Mouse (Mus musculus) CH12.LX (cell line): ENCODE measurements around the gene Adamtsl3. TPM values are rescaled to one million over a fixed set of nuclear protein-coding genes. Genes with fewer than 3 reads are reported as not detected.

ENCODE experiments used
- DNase-seq: peaks from one replicate; pipeline ENCODE4 v3.0.0-alpha.2; 2013; ENCODE audit errors: extremely low read depth
- H3K27ac ChIP-seq: 2 replicates; pipeline ENCODE4 v1.5.1; 2012; ENCODE audit warnings: low read depth, mild to moderate bottlenecking, control low read depth, moderate library complexity; ENCODE audit not compliant: insufficient read depth
- H3K27me3 ChIP-seq: replicated peaks from 2 replicates; pipeline ENCODE3; 2012; ENCODE audit warnings: inconsistent platforms
- H3K36me3 ChIP-seq, 2 experiments: replicated peaks in 1 of 2; 2 replicates each; pipeline versions ENCODE3 to v1.6.1; 2012; ENCODE audit warnings: inconsistent platforms in 1 of 2, low read length in 1 of 2, mild to moderate bottlenecking in 1 of 2, mixed read lengths in 1 of 2, moderate library complexity in 1 of 2; ENCODE audit not compliant: control insufficient read depth in 1 of 2, insufficient read depth in 1 of 2
- H3K4me1 ChIP-seq, 2 experiments: 2 replicates each; pipeline ENCODE4 v1.6.1; 2012; ENCODE audit warnings: inconsistent platforms in 1 of 2, moderate library complexity in 1 of 2; ENCODE audit not compliant: insufficient read depth in 2 of 2, control insufficient read depth in 1 of 2
- H3K4me2 ChIP-seq: 2 replicates; pipeline ENCODE4 v1.6.1; 2012; ENCODE audit warnings: low read depth, mild to moderate bottlenecking, control low read depth; ENCODE audit not compliant: poor library complexity, insufficient read depth, severe bottlenecking
- H3K4me3 ChIP-seq, 3 experiments: fragments of 150-350 bp in 1 of 3; sonication (generic) in 1 of 3; replicated peaks in 1 of 3; 2 replicates each; pipeline versions ENCODE3 to v1.5.1; 2011 to 2012; ENCODE audit warnings: low read depth in 2 of 3, low read length in 2 of 3, mild to moderate bottlenecking in 2 of 3, moderate library complexity in 2 of 3, control low read depth in 1 of 3, improper control_type of control experiment in 1 of 3, inconsistent platforms in 1 of 3, mixed read lengths in 1 of 3; ENCODE audit not compliant: poor library complexity in 1 of 3
- H3K79me2 ChIP-seq: replicated peaks from 2 replicates; pipeline ENCODE4 v1.6.1; 2012; ENCODE audit warnings: mild to moderate bottlenecking, moderate library complexity; ENCODE audit not compliant: control insufficient read depth, poor library complexity, insufficient read depth, severe bottlenecking; ENCODE audit errors: extremely low read depth
- H3K9ac ChIP-seq: 2 replicates; pipeline ENCODE4 v1.6.1; 2012; ENCODE audit warnings: low read depth, mild to moderate bottlenecking, control low read depth, moderate library complexity; ENCODE audit not compliant: insufficient read depth
- H3K9me3 ChIP-seq: replicated peaks from 2 replicates; pipeline ENCODE3; 2012; ENCODE audit warnings: low read length, inconsistent platforms, mixed read lengths
- BHLHE40 ChIP-seq: IDR thresholded peaks from 2 replicates; pipeline ENCODE4 v1.6.1; 2011; ENCODE audit warnings: mild to moderate bottlenecking, low read depth, low read length, improper control_type of control experiment
- CHD2 ChIP-seq: IDR thresholded peaks from 2 replicates; pipeline ENCODE4 v1.6.1; 2011; ENCODE audit warnings: low read length, improper control_type of control experiment
- CTCF ChIP-seq, 2 experiments: IDR thresholded peaks in 1 of 2; conservative IDR thresholded peaks in 1 of 2; 2 replicates each; pipeline ENCODE4 v1.5.1; 2011 to 2012; ENCODE audit warnings: low read depth in 2 of 2, low read length in 2 of 2, improper control_type of control experiment in 1 of 2, inconsistent platforms in 1 of 2, mild to moderate bottlenecking in 1 of 2, moderate library complexity in 1 of 2
- E2F4 ChIP-seq: IDR thresholded peaks from 2 replicates; pipeline ENCODE4 v1.6.1; 2011; ENCODE audit warnings: low read depth, low read length, improper control_type of control experiment; ENCODE audit not compliant: insufficient replicate concordance
- EP300 ChIP-seq: IDR thresholded peaks from 2 replicates; pipeline ENCODE4 v1.6.1; 2011; ENCODE audit warnings: low read length, improper control_type of control experiment
- ETS1 ChIP-seq: conservative IDR thresholded peaks from 2 replicates; pipeline ENCODE4 v1.6.1; 2012; ENCODE audit warnings: low read depth, mild to moderate bottlenecking, inconsistent platforms, low read length, improper control_type of control experiment, moderate library complexity
- GABPA ChIP-seq: IDR thresholded peaks from 2 replicates; pipeline ENCODE4 v1.6.1; 2012; ENCODE audit warnings: low read depth, low read length, improper control_type of control experiment, inconsistent platforms; ENCODE audit not compliant: insufficient replicate concordance
- HCFC1 ChIP-seq: IDR thresholded peaks from 2 replicates; pipeline ENCODE4 v1.6.1; 2012; ENCODE audit warnings: low read depth, mild to moderate bottlenecking, inconsistent platforms, low read length, improper control_type of control experiment
- JUN ChIP-seq: IDR thresholded peaks from 2 replicates; pipeline ENCODE4 v1.6.1; 2011; ENCODE audit warnings: low read depth, mild to moderate bottlenecking, low read length, improper control_type of control experiment, moderate library complexity; ENCODE audit not compliant: insufficient read depth
- JUND ChIP-seq: conservative IDR thresholded peaks from 2 replicates; pipeline ENCODE4 v1.6.1; 2011; ENCODE audit warnings: low read depth, low read length, improper control_type of control experiment
- KAT2A ChIP-seq: IDR thresholded peaks from 2 replicates; pipeline ENCODE4 v1.6.1; 2012; ENCODE audit warnings: low read length, improper control_type of control experiment, inconsistent platforms; ENCODE audit not compliant: insufficient replicate concordance
- MAFK ChIP-seq: IDR thresholded peaks from 2 replicates; pipeline ENCODE4 v1.6.1; 2011; ENCODE audit warnings: low read length, improper control_type of control experiment; ENCODE audit not compliant: insufficient replicate concordance
- MAX ChIP-seq: IDR thresholded peaks from 2 replicates; pipeline ENCODE4 v1.6.1; 2011; ENCODE audit warnings: low read length, improper control_type of control experiment
- MEF2A ChIP-seq: IDR thresholded peaks from 2 replicates; pipeline ENCODE4 v1.6.1; 2014; ENCODE audit warnings: low read depth, mild to moderate bottlenecking, inconsistent platforms, low read length, improper control_type of control experiment, borderline replicate concordance
- MXI1 ChIP-seq: IDR thresholded peaks from 2 replicates; pipeline ENCODE4 v1.6.1; 2011; ENCODE audit warnings: mild to moderate bottlenecking, low read depth, low read length, improper control_type of control experiment
- NELFE ChIP-seq: IDR thresholded peaks from 2 replicates; pipeline ENCODE4 v1.6.1; 2011; ENCODE audit warnings: low read depth, low read length, improper control_type of control experiment
- NRF1 ChIP-seq: IDR thresholded peaks from 2 replicates; pipeline ENCODE4 v1.6.1; 2014; ENCODE audit warnings: low read depth, mild to moderate bottlenecking, inconsistent platforms, low read length, improper control_type of control experiment, moderate library complexity
- PAX5 ChIP-seq: IDR thresholded peaks from 2 replicates; pipeline ENCODE4 v1.6.1; 2012; ENCODE audit warnings: low read length, inconsistent platforms, mixed read lengths
- POLR2AphosphoS2 ChIP-seq: IDR thresholded peaks from 2 replicates; pipeline ENCODE4 v1.6.1; 2011; ENCODE audit warnings: low read depth, low read length, improper control_type of control experiment
- RCOR1 ChIP-seq: conservative IDR thresholded peaks from 2 replicates; pipeline ENCODE4 v1.6.1; 2012; ENCODE audit warnings: low read depth, mild to moderate bottlenecking, inconsistent platforms, low read length, improper control_type of control experiment
- SIN3A ChIP-seq: IDR thresholded peaks from 2 replicates; pipeline ENCODE4 v1.6.1; 2012; ENCODE audit warnings: low read length, improper control_type of control experiment, inconsistent platforms
- TBP ChIP-seq: conservative IDR thresholded peaks from 2 replicates; pipeline ENCODE4 v1.6.1; 2011; ENCODE audit warnings: low read depth, low read length, improper control_type of control experiment
- TCF12 ChIP-seq: IDR thresholded peaks from 2 replicates; pipeline ENCODE4 v1.6.1; 2014; ENCODE audit warnings: low read depth, mild to moderate bottlenecking, inconsistent platforms, low read length, improper control_type of control experiment
- USF2 ChIP-seq: conservative IDR thresholded peaks from 2 replicates; pipeline ENCODE4 v1.6.1; 2011; ENCODE audit warnings: low read depth, low read length, improper control_type of control experiment
- ZC3H11A ChIP-seq: IDR thresholded peaks from 2 replicates; pipeline ENCODE4 v1.6.1; 2012; ENCODE audit warnings: low read depth, mild to moderate bottlenecking, inconsistent platforms, low read length, improper control_type of control experiment
- ZKSCAN1 ChIP-seq: IDR thresholded peaks from 2 replicates; pipeline ENCODE4 v1.6.1; 2012; ENCODE audit warnings: low read depth, inconsistent platforms, low read length, improper control_type of control experiment, borderline replicate concordance
- ZNF384 ChIP-seq: IDR thresholded peaks from 2 replicates; pipeline ENCODE4 v1.6.1; 2012; ENCODE audit warnings: low read depth, low read length, improper control_type of control experiment, inconsistent platforms
- dilution Hi-C: fragments of 300-500 bp; cut with MboI; formaldehyde crosslinking; loops from 2 replicates; pipeline ENCODE4 v1.14.3; 2020; ENCODE audit warnings: low sequenced_read_pairs; ENCODE audit not compliant: extremely low pct_unique_long_range_greater_than_20kb, extremely low pct_ligation_motif_present
- in situ Hi-C: fragments of 300-500 bp; cut with MboI; formaldehyde crosslinking; loops from 3 replicates; pipeline ENCODE4 v1.14.3; 2019; ENCODE audit warnings: low sequenced_read_pairs, low pct_ligation_motif_present, low pct_unique_long_range_greater_than_20kb, mixed read lengths
- polyA plus RNA-seq: library from polyadenylated mRNA; unstranded; fragments of >175 nt; gene quantifications from 2 replicates; pipeline ENCODE4 v1.2.1, GENCODE M21; 2012; ENCODE audit warnings: low read depth; ENCODE audit not compliant: insufficient read length
- total RNA-seq, 2 experiments: library from RNA; depleted of rRNA; stranded (reverse); fragments of 300-350 nt in 1 of 2; fragments of >200 nt in 1 of 2; gene quantifications; 2 replicates each; pipeline ENCODE4 v1.2.3; 2012 to 2014

Adamtsl3 gene
- total and polyA plus RNA-seq, 3 experiments, result not detected

- H3K27ac ChIP-seq, result no peak overlapping the region
- dilution Hi-C loops (no loop called here), in situ Hi-C loops (no loop called here)
- peak overlapping the region; percentile 42 for H3K4me2 ChIP-seq
- TF ChIP-seq CTCF (conservative IDR thresholded peaks at IDR 0.05 in 1 of 2, IDR thresholded peaks at IDR 0.05 in 1 of 2; ENCODE audit: low read depth in 2 of 2, low read length in 2 of 2) (no peak), ETS1 (no peak), KAT2A (no peak), MXI1 (no peak), TCF12 (no peak), NRF1 (no peak), BHLHE40 (no peak), HCFC1 (no peak), ZKSCAN1 (no peak), SIN3A (no peak), EP300 (no peak), MAFK (no peak), USF2 (no peak), PAX5 (no peak), GABPA (no peak), CHD2 (no peak), NELFE (no peak), ZNF384 (no peak)
- no peaks in the 10 kb centered on the region for H3K79me2 ChIP-seq
- no peak overlapping the region for H3K9ac ChIP-seq
- peak overlapping the region in 1 of 3 experiments; percentile 19 for H3K4me3 ChIP-seq
- no peak for DNase-seq
- H3K27me3 ChIP-seq, result peaks cover 2% of the 10 kb centered on the region
- H3K36me3 ChIP-seq, result no peaks in the 10 kb centered on the region
- H3K4me1 ChIP-seq, result peaks cover 0 to 3% of the 10 kb centered on the region in 2 experiments; a peak in 1 of 4 replicates
- peaks cover 2% of the 10 kb centered on the region for H3K9me3 ChIP-seq
These were observed 41.4 kb upstream of the Adamtsl3 start for GRCm38 (mm10) chr7:82294083-82294482.

DNA sequence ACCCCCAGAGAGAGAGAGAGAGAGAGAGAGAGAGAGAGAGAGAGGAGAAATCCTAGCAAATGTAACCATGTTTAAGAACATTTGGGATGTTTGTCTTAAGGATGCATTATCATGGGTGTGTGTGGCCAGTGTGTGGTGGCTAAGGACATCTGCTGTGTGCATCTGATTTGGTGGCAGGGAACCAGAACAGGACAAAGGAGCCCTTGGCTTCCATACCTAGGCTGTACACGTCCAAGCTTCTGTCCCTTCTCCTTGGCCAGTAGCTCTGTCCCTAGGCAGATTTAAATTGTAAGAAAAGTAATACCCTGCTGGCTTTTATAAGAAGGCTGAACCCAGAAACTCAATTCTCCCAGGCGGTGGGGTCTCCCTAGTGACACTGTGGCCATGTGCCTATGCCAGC is 40.9 kb upstream of the Adamtsl3 start:
- Histone ChIP-seq H3K79me2 (no peaks in the 10 kb centered on the region), H3K9ac (no peak overlapping the region), H3K4me1 (peaks cover 0 to 3% of the 10 kb centered on the region in 2 experiments; a peak in 1 of 4 replicates), H3K9me3 (peaks cover 2% of the 10 kb centered on the region), H3K4me3 (no peak overlapping the region), H3K4me2 (no peak overlapping the region), H3K27me3 (peaks cover 6% of the 10 kb centered on the region), H3K27ac (no peak overlapping the region), H3K36me3 (no peaks in the 10 kb centered on the region)
- no peak for TF ChIP-seq PAX5
- TF ChIP-seq CTCF (conservative IDR thresholded peaks at IDR 0.05 in 1 of 2, IDR thresholded peaks at IDR 0.05 in 1 of 2; ENCODE audit: low read depth in 2 of 2, low read length in 2 of 2), result no peak
- TF ChIP-seq JUN, result no peak
- TF ChIP-seq ZKSCAN1, result no peak
- no peak for TF ChIP-seq ZC3H11A
- TF ChIP-seq MEF2A, result no peak
- TF ChIP-seq EP300, result no peak
- no peak for TF ChIP-seq GABPA
- no peak for TF ChIP-seq TCF12
- TF ChIP-seq MAX, result no peak
- no peak for TF ChIP-seq POLR2AphosphoS2
- no peak for TF ChIP-seq TBP
- no peak for TF ChIP-seq JUND
- no peak for TF ChIP-seq E2F4
- TF ChIP-seq USF2, result no peak
- TF ChIP-seq ZNF384, result no peak
- TF ChIP-seq RCOR1, result no peak
- DNase-seq, result no peak
- dilution Hi-C loops, result no loop called here
- in situ Hi-C loops, result no loop called here
